Mouse (Mus musculus) liver (tissue): ENCODE data around the gene Ccdc153.
A peak's percentile ranks its signal among the peaks of the same experiment; 100 is the strongest.

Experiments used
- DNase-seq: peaks from one replicate; pipeline ENCODE4 v3.0.0-alpha.2; 2020; ENCODE audit warnings: mixed read lengths

Ccdc153 gene

GRCm38 (mm10) chr9:44240399-44240798 is at the start of gene Ccdc153:
Gene Ccdc153, plus strand, starts transcription at chr9:44240676.
- no peak for DNase-seq

DNA sequence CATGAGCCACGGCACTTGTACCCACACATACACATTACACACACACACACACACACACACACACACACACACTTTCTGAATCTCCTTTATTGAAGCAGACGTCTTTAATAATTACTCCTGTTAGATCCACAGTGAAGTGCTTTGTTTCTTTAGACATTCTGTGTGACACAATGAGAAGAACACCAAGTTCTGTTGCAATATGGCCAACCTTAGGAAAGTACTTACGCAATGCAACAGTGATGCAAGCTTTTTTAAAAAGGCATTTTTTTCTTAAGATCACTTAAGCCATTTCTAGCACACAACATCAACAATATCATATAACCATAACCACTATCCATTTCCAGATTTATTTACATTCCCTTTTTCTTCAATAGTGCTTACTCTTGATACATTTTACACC is 49.3 kb upstream of the Ccdc153 start:
- DNase-seq, result no peak

DNA sequence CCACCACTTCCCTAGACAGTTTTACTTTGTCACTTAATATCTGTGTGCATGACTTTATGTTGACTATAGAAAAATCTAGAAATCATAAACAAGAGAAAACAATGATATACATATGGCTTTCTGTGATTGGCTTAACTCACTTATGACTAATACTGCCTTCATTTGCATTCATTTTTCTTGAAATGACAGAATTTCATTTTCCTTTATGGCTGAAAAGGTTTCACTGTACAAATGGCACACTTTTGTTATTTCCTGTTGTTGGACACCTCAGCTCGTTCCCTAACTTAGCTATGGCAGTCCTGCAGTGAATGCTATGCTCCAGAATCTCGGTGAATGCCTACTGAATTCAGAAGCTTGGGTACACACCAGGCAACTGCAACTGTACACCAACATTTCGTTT is 48.2 kb upstream of the Ccdc153 start:
- no peak for DNase-seq

- DNase-seq, result no peak
Observed at GRCm38 (mm10) chr9:44192794-44193193, 47.7 kb upstream of the Ccdc153 start.

GRCm38 (mm10) chr9:44194000-44194399 is 46.5 kb upstream of the Ccdc153 start:
- DNase-seq, result no peak

DNA sequence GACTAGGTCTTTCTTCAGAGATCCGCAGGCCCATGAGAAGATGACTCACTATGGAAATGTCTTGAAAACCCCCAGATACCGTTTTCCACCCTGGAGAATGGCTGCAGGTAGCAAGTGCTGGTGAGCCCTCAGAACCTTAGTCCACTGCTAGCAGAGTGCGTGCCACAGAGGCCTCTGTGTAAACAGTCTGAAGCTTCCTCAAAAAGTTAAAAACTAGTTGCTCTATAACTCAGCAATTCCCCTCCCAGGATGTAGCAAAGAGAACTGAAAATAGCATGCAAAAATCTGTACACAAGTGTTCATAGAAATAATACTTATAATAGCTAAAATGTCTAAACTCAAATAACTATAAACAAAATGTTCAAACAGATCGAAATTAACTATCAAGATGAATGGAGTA is 44.1 kb upstream of the Ccdc153 start:
- no peak for DNase-seq

GRCm38 (mm10) chr9:44199166-44199565 is 41.3 kb upstream of the Ccdc153 start:
- no peak for DNase-seq

GRCm38 (mm10) chr9:44199580-44199979 is 40.9 kb upstream of the Ccdc153 start:
- DNase-seq, result no peak

- no peak for DNase-seq
Observed at GRCm38 (mm10) chr9:44200458-44200857, 40.0 kb upstream of the Ccdc153 start.

DNA sequence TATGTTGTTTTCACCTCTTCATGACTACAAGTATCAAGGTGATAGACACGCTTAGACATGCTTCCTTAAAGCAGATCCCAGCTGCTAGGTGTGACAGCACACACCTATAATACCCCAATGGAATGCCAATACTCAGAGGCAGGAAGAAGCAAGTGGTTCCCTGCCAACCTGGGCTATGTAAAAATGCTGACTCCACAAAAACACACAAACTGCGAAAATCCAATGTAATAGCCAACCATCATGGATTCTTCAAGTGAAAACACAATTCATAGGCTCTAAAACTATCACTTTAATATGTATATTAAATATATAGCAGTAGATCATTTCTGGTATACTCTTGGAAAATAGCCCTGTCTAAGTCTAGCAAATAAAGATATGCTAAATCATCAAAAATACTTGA is 32.6 kb upstream of the Ccdc153 start:
- no peak for DNase-seq

DNA sequence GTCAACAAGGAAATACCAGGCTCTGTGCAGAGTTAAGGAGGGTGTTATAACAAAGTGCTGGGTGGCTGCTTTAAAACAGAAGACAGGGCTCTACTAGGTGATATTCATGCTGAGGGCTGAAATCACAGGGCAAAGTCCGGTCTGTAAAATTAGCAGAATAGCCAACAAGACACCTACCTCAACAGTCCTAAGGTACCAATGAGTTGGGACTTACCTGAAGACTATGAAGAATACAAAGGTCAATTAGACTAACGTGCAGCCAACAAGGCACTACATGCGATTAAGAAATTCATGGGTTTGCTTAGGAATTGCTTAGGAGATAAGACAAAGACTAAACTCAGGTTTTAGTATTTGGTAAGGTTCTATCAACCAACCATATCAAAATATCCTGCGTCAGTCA is 31.1 kb upstream of the Ccdc153 start:
- no peak for DNase-seq

- DNase-seq, result no peak
Observed at GRCm38 (mm10) chr9:44212406-44212805, 28.1 kb upstream of the Ccdc153 start.

DNA sequence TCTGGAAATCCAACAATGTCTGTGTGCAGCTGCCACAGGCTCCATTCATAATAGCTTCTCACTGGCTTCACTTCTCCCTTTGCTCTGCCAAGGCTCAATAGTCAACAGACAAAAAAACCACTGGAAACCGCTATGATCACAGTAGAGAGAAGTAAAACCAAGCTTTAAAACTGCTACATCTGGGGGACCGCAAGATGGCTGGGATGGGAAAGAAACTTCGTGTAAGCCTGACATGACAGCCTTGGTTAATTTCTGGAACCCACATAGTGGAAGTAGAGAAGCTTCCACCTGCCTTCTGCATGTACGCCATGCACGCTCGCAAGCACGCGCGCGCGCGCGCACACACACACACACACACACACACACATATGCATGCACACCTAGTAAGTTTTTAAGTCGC is 26.9 kb upstream of the Ccdc153 start:
- no peak for DNase-seq

GRCm38 (mm10) chr9:44225993-44226392 is 14.5 kb upstream of the Ccdc153 start:
- DNase-seq, result no peak

GRCm38 (mm10) chr9:44231609-44232008 is 8.9 kb upstream of the Ccdc153 start:
- no peak for DNase-seq

DNA sequence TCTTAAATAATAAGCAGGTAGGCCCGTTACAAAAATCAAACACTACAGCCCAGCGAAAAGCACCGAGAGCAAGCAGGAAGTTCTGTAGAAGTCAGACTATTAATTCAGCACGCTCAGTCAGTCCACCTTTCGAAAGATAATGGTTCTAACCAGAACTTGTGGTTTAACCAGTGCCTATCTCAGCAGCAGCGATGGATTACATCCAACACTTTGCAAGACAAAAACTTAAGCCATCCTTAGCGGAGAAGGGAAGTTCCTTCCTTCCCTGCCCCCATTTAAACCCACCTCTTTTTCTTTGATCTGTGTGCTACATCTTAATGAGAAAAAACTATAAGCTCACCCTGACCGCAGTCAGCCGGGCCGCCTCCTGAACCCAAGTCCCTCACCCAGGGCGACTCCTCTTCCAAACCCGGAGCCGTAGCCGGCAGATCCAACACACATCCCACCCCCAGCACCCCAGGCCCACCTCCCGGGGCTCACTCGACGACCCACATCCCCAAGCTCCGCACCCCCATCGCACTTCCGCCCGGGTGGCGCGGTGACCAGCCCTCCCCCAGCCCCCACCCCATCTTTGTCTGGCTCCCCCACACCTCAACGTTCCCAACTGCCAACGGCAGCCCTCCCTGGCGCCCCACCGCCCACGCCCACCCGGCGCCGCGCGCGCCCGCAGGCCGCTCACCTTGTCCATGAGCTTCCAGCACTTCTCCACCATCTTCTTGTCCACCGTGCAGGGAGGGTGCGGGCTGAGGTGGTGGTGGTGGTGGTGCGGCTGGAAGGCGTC is 7.3 kb upstream of the Ccdc153 start:
- DNase-seq, result peak; percentile 44

GRCm38 (mm10) chr9:44233802-44234478 is 6.5 kb upstream of the Ccdc153 start, which contains the start of gene Cbl:
Gene Cbl, minus strand, starts transcription at chr9:44234049.
- DNase-seq, result peak; percentile 97

DNA sequence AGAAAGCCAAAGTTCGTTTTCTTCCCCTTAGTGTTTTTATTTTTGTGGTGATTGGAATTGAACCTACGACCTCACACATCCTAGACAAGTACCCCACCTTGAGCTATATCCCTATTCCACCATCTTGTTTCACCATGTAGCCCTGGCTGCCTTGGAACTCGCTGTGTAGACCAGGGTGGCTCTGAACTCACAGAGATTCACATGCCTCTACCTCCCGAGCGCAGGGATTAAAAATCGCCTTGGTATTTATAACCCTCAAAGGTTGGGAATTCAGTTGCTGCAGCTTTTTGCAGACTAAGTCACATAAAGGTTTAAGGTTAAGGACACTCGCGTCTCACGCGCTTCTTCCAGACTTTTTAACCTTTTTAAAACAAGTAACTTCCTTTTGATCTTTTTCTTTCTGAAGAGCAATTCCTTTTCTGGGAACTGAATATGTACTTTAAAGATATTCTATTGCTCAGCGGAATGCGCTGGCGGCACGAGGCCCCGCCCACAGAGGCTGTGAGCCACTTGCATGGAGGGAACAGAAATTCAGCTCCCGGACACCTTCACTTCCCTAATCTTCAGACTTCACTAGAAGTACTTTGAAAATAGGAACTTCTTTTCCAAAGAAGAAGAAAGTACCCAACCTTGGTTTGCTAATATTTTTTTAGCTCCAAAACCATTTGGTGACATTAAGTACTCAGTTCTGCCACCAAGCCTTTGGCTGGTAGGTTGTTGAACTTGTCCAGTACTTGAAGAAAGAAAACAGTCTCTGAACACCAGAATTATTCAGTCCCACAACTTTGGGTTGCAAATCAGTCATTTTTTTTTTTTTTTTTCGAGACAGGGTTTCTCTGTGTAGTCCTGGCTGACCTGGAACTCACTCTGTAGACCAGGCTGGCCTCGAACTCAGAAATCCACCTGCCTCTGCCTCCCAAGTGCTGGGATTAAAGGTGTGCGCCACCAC is 5.7 kb upstream of the Ccdc153 start:
- DNase-seq, result peak; percentile 88

DNA sequence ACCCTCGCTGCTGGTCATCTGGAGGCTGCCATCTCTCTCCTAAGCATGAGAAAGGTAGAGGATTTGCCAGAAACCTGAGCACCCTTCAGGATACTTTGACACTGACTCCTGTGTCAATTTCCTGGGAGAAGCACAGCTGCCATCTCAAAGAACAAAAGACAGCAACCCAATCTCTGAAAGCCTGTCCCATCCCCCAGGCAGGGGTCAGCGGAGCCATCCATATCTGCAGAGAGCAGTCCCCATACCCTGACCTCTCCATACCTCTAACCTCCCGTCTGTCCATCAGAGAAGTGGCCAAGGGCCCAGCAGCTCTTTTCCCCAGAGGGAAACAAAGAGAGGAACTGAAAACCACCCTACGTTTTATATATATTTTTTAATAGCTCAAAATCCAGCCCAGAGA is 3.9 kb upstream of the Ccdc153 start:
- DNase-seq, result no peak

- no peak for DNase-seq
Observed at GRCm38 (mm10) chr9:44237128-44237527, 3.3 kb upstream of the Ccdc153 start.

- no peak for DNase-seq
Observed at GRCm38 (mm10) chr9:44238501-44239190, 1.8 kb upstream of the Ccdc153 start.

GRCm38 (mm10) chr9:44239447-44239846 is 1.0 kb upstream of the Ccdc153 start:
- DNase-seq, result peak; percentile 59

GRCm38 (mm10) chr9:44240911-44241310 is 435 bp downstream of the Ccdc153 start:
- no peak for DNase-seq
